Mouse (Mus musculus) cerebellum, postnatal 14 days (tissue): ENCODE results near the gene Tgm2.

Experiments
- DNase-seq, 2 experiments: peaks; one replicate each; pipeline ENCODE4 v3.0.0; 2021; ENCODE audit warnings: mixed read lengths in 2 of 2

The Tgm2 gene

DNA sequence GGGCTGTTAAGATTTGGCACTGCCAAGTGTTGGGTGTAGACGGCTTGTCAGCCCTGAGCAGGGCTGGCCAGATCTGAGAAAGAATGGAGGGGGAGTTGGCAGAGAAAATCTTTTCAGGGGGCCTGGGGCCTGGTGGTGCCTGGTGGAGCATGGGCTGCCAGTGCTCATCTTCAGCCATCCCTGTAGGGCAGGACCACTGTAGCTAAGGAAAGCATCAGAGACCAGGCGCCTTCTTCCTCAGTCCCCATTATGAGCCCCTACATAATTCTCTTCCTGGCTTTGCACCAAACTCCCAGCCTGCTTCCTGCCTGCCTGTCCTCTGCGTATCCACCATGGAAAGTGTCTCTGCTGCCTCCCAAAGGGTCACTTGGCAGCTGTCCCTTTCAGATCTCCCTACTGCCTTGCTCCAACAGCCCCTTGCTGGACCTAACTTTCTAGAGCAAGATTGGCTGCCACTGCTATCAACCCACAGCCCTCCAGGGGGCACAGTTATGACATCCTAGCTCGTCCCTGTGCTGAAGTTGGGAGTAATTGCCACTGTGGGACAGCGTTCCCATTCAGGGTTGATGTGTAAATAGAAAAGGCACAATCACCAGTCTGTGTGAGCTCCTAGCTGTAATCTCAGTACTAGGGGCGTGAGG is 39.2 kb downstream of the Tgm2 start:
- no peak for DNase-seq

DNA sequence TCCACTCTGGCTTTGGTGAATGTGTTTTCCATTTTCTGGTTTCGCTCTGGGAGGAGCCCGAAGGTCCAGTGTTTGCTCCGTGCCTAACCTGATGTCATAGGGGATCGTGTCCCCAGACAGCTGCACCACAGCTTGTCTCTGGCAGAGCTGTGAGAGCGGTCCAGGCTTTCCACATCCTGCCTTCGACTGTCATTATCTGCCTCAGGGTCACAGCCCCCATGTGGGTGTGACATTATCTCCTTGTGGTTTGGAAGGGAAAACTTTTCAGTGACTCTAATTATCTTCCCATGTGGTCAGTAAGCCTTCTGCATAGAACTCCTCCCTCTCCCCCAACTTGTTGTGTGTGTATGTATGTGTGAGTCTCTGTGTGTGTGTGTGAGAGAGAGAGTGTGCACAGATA is 40.6 kb downstream of the Tgm2 start:
- DNase-seq: no peak

DNA sequence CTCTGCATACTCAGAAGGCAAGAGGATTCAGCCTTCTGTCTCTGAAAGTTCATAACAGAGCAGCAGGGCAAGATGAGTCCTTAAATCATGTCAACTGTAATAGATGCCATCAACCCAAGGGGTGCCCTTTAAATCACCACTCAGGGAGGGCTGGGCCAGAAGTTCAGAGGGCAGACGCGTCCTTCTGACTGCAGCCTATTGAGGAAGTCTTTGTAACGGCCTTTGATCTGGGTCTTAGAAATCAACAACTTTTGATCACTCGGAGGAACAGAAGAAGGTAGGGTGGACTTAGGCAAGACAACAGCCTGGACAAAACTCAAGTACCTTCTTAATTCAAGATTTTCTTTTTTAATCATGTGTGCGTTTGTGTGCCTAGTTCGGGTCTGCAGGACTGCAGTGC is 41.3 kb downstream of the Tgm2 start:
- no peak for DNase-seq

DNA sequence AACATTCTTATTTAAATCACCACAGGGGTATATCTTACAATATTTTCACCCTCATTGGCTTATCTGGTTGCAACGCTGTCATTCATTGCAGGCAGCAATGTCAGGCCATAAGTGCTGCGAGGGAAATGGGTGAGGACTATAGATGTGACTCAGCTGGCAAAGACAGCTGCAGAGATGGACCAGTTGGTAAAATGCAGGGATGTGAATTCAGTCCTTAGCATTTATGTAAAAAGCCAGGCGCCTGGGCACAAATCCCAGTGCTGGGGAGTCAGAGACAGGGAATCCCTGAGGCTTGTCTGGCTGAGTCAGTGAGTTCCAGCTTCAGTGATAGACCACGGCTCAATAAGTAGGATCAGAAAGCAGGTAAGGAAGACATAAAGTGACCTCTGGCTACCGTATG is 44.5 kb downstream of the Tgm2 start:
- DNase-seq: no peak

DNA sequence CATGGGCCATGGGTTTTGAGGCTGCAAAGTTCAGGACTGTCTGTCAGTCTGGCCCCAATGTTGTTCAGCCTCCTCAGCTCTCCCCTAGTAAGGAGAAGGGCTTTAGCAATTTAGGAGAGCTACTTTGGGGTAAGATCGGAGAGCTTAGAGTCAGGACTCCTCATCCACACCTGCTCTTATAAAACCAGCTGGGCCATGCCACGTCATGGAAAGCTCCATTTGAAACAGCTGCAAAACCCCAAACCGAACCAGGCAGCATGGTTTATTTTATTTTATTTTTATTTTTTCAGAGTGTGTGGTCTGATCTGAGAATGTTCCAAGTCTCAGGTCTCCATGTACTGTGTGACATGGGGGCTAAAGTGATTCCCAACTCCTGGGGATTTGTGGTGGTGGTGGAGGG is 46.7 kb downstream of the Tgm2 start:
- DNase-seq: no peak

DNA sequence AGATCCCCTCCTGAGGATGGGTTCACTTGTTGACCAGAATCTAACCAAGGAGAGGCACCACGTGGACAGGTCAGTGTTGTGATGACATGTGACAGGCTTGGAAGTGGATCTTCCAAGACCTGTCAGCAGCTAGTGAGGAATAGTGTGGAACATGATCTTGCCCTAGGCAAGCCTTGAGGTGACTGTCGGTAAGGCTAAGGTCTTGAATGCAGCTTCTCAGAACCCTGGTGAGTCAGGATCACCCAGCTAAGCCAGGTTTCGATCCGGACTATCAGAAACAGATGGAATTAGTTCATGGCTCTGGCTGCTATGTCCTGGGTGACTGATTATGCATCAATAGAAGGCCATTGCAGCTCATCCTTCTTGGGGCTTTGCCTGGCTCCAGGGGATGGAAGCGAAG is 47.5 kb downstream of the Tgm2 start:
- no peak for DNase-seq

DNA sequence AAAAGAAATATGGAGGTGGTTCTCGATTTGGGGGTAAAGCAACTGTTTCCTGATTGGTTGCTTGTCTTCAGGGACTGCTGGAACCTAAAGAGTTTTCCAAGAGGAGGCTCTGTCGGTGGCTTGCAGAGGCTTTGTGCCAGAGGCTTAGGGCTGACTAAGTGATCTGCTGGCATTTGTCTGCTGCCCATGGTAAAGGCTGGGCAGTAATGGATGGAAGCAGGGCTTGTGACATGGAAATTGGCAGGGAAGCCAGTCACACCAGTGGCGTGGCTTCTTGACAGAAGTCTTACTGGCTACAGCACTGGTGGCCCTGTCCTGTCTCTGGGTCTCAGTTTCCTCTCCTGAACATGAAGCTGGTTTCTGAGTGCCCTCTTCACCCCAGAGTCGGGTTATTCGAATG is 49.2 kb downstream of the Tgm2 start:
- DNase-seq: peak; percentile 57 to 72

DNA sequence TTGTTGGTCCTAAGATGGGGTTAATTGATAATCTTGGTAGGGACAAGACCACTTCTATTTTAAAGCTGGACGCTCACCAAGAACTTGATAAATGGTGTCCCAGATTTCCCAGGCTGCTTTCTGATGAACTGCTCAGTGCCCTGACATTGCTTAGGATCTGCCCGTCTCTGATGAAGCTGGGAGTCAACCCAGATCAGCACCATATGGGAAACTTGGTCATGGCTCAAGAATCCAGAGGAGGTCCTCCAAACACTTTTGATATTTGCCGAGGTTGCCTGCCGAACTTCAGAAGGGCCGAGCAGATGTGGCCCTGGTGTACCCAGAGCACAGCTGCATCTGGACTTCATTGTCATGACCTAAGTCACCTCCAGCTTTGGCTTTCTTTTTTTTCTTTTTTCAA is 51.4 kb downstream of the Tgm2 start:
- peak; percentile 36 to 73 for DNase-seq

DNA sequence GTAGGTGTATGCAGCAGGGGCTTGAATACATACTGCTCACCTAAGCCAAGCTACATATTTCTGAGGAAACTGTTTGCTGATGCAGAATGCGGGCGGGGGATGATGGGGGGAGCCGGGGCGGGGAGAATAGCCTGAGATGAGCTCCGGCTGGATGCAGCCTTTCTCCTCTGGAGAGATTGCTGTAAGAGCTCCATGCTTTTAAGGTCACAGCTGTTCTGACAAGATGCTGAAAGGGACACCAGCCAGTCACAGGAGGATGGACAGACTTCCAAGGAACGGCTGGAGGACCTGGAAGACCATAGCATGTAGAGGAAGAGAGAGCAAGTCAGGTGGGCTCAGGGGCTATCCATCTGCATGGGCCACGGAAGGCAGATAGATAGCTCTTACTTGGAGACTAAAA is 51.9 kb downstream of the Tgm2 start:
- DNase-seq: no peak

DNA sequence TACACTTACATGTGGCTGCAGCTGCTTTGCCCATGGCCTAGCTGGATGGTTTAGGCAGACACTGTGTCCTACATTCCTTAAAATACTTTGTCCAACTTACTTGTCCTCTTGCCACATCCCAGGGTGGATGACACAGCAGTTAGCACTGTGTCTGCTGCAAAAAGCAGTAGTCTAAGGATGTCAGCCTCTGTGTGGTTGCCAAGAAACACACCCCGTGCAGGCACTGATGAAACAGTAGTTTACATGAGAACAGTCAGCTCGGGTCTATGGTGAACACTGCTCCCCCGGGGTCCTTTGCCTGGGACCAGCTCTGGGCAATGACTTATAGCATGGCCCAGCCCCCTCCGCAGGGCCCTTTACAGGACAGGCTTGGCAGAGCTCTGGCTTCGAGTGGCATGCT is 52.9 kb downstream of the Tgm2 start:
- no peak for DNase-seq

DNA sequence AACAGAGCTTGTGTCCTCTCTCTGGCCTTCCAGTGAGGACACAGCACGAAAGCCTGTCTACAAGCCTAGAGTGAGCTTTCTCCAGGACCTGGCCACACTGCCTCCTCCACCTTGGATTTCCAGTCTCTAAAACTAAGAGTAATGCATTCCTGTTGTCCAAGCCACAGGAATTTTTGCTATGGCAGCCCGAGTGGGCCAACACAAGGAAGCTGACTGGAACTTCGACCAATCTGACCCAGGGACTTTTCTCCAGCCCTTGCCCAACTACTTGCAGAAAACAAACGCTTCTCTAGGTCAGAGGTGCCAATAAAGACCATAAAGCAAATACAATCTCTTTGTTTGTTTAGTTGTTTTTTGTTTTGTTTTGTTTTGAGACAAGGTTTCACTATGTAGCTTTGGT is 56.1 kb downstream of the Tgm2 start:
- no peak for DNase-seq

DNA sequence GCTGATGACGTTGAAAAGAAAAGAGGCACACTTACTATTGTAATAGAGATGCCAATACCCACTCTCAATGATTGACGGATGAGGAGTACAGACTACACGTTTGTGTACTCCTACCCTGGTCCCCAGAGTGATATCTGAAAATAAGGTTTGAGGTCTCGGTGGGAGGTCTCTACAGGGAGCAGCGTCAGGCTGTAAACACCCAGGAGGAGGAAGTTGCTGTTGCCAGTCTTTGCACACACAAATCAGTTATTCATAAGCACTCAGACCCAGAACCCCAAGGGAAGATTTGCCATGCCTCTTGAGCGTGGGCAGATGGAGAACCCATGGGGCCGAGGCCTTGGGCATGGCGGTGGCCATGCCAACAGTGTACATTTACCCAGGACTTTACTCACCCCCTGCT is 61.8 kb downstream of the Tgm2 start:
- no peak for DNase-seq

DNA sequence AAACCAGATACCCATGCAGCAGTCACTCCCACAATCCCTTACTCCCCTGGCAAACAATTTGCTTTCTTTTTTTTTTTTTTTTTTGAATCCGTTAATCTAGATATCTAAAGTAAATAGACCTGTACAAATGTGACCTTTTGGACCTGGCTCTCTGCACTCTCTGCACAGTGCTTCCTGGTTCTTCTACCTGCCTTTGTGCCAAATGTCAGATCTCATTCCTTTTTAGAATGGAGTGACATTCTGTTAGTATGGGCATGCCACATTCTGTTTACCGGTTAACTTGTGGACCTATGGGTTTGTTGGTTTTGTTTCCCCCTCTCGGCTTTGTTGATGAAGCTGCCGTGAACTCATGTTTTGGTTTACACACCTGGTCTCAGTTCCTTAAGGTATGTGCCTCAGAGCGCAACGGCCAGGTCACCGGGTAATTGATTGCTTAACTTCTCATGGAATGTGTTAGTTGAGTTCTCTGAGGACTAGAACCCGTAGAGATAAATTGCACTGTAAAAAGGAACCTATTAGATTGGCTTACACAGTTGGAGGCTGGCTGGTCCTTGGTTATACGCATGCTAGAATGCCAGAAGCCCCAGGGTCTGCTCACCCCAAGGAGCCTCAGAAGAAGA is 65.5 kb downstream of the Tgm2 start:
- no peak for DNase-seq

DNA sequence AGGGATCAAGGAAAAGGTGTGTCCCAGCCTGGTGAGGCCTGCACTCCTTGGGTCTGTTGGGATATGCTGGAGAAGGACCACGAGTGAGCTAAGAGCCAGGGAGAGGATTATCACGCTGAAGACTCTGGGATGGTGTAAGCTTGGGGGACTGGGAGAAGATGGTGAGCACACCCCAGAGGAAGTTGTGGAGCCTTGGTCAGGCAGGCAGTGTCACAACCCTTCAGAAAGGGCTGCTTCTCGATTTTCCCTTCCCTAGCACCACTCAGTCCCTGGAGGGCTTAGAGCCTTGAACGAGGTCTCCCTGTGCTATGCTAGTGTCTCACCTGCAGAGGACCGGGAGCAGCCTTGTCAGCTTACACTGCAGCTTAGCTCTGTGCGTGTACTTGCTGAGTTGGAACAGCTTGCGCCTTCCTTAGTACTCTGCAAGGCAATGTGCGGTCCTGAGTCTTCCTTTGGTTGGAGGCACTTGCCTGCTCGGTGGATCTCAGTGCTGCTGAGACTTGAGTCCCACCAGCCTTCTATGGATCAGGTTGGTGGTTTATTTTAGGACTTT is 66.3 kb downstream of the Tgm2 start:
- peak in 1 of 2 experiments; percentile 44 for DNase-seq

DNA sequence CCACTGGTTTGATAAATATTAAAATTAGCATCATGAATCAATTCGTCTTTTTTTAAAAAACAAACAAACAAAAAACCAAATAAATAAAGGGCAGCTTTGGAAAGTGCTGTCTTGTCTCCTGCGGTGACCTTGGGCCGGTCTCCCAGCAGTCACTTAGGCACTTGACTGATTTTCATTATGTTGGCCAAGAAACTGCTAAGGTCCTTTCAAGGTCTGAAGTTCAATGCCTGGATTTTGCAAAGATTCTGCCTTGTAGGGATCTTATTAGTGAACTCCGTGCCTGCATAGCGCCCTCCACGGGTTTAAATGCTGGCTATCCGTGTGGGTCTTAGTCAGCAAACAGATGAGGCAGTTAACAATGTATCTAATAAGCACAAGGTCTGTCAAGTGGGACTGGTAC is 67.3 kb downstream of the Tgm2 start:
- DNase-seq: no peak

DNA sequence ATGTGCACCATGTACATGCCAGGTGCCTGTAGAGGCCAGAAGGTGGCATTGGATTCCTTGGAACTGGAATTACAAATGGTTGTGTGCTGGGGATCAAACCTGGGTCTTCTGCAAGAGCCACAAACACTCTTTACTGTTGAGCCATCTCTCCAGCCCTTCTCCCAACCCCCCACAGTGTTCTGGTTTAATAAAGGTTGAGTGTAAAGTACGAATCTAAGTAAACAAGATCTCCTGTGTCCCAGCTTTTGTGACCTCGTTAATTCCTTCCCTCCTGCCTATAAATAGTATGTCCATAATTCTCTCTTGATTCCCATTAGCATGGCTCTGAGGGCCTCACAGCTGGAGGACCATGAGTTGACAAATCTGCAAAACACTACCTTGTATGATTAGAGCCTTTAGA is 68.3 kb downstream of the Tgm2 start:
- no peak for DNase-seq

DNA sequence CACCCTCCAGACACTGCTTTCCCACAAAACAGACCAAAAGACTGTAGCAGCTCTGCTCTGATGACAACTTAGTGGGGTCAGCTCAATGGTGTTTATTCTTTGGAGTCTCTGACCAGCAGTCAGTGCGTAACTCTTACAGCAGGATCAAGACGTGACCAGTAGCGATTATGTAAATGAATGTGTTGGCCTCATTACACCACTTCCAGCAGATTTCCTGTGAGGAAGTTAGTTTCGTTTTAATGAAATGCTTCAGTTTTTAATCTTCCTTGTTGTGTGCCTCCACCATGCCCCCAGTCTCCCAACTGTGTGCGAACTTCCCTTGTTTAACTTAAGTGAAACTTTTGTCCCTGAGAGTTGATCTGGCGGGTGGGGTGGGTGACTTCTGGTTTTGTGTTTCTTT is 69.5 kb downstream of the Tgm2 start:
- DNase-seq: no peak

DNA sequence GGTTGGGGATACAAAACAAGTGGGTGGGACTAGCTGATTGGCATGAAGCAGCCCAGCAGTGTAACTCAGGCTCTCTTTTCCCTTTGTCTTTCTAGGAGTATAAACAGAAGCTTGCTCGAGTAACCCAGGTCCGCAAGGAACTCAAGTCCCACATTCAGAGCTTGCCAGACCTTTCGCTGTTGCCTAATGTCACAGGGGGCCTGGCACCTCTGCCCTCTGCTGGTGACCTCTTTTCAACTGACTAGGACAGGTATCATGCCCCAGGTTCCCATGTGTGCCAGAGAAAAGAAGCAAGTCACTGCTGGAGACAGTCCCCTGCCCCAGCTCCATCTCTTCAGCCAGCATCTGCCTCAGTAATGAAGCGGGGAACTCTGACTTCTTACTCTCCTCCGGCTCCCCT is 71.4 kb downstream of the Tgm2 start:
- DNase-seq: no peak

DNA sequence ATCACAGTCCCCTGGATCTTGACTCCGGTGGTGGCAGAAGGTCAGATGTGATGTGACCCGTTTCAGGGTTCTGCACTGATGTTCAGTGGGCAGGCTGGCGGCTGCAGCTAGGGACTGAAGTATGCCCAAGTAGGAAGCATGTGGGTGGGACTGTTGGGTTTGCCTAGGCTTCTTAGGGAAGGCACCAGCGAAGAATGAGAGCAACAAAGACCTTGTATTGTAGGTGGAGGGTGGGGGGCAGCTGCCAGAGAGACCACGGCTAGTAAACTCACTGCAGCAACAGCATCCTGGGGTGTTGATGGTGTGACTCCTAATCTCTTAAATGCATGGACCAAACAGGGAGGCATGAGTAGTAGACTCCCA is 74.6 kb downstream of the Tgm2 start:
- no peak for DNase-seq

DNA sequence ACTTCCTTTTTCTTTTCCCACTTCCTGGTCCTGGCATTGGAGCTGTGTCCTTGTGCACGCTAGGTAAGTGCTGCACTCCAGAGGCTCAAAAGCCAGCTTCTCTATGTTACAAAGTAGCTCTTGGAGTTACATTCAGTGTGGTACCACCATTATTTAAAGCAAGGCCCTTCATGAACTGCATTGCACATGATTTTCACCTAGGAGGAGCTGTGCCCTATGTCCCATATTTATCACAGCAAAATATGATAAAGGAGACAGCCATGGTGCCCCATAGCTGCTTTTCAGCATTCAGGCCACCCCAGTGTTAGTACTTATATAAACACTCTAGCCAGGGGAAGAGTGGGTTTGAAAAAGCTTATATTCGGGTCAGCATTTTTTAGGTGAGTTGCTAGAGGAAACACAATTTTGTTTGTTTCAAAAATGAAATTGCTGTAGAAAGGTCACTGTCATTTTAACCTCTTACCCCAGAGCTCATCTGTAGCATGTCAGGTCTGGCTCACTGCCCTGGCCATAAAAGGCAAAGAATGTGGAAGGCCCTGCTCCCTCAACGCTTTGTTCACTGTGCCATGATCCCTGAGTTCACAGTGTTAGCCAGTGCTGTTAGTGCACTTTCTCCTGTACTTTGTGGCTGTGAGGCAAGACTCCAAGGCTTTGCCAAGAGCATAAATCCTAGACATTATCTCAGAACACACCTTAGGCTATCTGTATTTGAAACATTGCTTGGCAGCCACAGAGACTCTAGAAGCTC is 75.2 kb downstream of the Tgm2 start:
- no peak for DNase-seq

DNA sequence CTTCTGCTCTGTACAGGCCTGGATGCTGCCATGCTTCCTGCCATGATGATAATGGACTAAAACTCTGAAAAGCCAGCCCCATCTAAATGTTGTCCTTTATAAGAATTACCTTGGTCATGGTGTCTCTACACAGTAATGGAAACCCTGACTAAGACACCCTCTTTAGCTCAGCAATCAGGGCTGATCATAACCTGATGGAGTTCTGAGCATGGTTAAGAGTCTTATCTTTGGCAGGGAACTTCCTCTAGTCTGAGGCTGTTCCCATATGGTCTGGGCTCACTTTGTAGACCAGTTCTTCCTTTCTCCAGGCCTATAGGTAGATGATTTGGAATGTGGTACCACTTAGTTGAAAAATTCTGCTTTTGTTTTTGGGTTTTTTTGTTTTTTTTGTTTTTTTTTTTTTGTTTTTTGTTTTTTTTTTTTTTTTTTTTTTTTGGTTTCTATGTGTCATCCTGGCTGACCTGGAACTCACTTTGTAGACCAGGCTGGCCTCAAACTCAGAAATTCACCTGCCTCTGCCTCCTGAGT is 77.7 kb downstream of the Tgm2 start:
- no peak for DNase-seq

DNA sequence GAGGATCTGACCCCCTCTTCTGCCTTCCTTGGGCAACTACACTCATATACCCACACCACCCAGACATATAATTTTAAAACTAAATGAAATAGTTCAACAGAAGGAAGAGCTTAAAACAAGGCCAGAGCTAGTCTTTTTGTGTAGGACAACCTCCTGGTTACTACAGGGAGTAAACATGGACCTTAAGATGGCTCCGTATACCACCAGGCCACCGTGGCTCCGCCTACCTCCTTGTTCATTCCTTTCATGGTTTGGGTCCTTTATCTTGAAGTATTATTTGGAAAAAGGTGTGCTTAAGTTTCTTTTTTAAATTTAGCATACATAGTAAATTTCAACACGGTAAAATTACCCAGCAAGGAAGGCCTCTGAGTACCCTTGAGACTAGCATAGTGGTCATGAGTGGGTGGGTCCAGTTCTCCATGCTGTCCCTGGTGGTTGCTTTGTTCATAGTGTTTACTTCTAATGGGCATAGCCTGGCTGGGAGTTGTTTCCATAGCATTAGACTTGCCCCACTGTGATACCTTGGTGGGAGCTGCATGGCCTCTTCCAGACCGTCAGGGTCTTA is 78.9 kb downstream of the Tgm2 start:
- DNase-seq: no peak

DNA sequence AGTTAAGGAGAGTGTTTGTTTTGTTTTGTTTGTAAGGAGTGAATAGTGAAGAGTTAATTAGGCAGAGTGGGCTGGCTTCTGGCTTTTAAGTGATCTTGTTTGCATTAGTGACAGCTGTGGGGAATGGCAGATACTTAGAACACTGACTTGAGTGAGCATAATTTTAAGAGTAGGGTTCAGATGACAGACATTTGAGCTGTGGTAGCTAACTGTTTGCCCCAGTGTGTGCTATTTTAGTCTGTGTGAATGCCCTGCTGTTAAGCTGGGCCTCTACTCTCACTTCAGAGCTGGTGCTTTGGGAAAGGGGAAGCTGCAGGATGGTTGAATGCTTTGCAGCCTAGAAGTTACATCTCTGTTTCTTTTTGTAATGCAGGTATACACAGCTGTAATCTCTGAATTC is 79.8 kb downstream of the Tgm2 start:
- no peak for DNase-seq
